Mouse (Mus musculus): ENCODE measurements around the gene Bpifa3. TPM values are rescaled to one million over a fixed set of nuclear protein-coding genes. Genes with fewer than 3 reads are reported as not detected.
"Not testable (repeated sequence)": the region's sequence is repeated elsewhere in the genome, so short reads cannot be mapped to it uniquely, and the experiment has no call there.

Gene Bpifa3
- not detected in 2 replicates for polyA plus RNA-seq (2015; fragmentation: Nextera tagmentation; extraction: Ambion mirVana)

DNA sequence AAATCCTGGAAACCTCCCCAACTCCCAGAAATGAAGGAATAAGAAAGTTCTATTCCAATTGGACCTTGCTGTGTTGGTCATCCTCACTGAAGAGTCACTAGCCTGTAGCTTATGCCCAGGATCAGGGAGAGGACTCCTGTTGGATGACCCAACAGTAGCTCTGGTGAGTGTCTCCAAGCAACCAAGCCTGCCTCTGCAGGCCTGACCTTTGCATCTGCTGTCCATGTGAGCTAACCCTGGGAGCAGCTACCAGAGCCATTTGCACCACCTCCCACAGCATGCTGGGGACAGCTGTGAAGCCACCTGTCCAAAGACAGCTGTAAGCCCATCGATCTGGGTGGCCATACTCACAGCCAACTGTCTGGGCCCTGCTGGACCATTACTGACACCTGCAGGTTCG is at the start of gene Bpifa3:
Bpifa3 (plus strand) TSS at position 217 of the 400 bp plus-strand sequence.
- no peak for DNase-seq (ENCODE audit: low spot score)

DNA sequence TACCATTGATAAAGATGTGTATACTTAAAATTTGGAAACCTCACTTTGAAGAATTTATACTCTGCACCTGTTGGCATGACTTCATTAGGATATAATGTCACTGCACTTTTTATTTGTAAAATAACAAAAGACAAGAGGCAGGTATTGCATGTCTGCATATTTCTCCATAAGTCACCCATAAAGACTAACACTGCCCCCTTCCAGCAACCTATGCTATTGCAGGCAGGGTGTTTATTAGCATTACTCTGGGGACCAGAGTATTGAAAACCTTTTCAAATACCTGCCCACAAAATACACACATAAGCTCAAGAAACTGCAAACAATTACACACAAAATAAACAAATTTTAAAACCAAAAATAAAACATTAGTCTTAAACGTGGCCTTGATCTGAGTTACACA is 32.4 kb upstream of the Bpifa3 start:
- no peak for DNase-seq (ENCODE audit: low spot score)

DNA sequence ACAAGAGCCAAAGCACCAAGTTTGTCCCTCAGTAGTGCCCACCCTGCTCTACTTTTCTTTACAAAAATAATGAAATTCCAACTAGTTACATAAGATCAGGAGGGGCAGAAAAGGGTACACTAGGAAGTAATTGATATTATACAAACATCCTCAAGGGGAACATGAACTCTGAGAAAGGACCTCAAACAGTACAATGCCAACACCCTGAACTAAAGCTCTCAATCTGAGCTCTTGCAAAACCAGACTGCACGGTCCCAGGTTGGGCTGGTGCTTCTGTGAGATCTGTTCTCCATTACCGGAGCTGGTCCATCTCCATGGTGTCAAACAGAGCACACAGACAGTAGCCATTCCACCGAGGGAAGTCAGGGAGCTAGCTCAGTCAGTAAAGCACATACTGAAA is 12.8 kb upstream of the Bpifa3 start:
- DNase-seq (ENCODE audit: low spot score): no peak

DNA sequence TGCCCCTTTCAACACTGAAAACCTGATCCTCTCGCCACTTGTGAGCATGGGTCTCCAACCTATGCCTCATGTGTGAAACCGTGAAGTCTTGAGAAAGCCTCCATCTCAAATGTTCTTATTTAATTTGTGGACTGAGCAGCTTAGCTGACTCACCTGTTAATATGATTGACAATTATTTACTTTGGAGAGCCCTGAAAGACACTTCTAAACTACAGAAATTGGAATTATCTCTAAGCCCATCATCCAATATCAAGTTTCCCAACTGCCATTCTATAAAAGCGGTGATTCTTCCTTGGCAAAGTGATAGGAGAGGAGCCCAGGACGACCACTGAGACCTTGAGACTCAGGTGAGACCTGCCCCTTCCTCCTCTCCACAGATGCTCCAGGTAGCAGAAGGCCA is 12.4 kb downstream of the Bpifa3 start, which contains the start of gene Bpifa1:
Bpifa1 (plus strand) TSS at position 301 of the 400 bp plus-strand sequence.
- DNase-seq (ENCODE audit: low spot score): no peak

DNA sequence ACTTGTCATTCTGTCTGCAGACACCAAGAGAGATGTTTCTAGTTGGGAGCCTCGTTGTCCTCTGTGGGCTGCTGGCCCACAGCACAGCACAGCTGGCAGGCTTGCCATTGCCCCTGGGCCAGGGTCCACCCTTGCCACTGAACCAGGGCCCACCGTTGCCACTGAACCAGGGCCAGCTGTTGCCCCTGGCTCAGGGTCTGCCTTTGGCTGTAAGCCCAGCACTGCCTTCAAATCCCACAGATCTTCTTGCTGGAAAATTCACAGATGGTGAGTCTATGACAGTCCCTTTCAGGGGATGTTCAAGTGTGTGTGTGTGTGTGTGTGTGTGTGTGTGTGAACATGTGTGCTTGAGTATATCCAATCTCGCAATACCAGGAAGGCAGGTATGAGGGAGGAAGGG is 13.6 kb downstream of the Bpifa3 start:
- no peak for DNase-seq (ENCODE audit: low spot score)

DNA sequence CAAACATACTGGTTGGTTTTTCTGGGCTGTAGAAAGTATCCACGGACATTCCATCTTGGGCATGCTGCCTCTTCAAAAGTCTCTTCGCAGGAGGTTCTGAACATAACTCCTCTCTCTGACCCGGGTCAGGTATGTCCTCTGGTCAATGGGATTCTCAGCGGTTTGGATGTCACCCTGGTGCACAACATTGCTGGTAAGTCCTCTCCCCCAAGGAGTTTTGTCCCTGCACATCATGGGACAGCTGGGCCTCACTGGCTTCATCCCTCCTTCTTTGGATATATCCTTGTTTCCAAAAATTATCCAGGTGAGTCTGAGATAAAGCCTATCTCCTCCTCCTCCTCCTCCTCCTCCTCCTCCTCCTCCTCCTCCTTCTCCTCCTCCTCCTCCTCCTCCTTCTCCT is 17.4 kb downstream of the Bpifa3 start:
- DNase-seq (ENCODE audit: low spot score): no peak

DNA sequence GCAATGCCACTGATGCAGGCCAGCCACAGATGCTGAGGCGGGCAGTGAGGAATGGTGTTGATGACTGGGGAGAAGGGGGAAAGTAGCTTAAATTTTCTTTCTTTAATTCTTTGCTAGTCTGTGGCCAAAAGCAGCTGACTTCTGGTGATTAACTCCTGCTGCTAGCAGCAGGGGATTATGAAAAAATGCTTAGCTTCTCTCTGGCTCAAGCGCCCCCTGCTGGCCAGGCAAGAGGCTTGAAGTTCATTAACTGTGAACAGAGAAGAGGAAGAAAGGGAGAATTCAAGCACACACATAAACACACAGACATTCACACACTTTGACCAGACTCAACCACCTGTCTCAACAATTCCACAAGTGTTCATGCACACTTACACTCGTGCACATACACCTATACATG is 28.3 kb downstream of the Bpifa3 start:
- peak; percentile 34 for DNase-seq (ENCODE audit: low spot score)

DNA sequence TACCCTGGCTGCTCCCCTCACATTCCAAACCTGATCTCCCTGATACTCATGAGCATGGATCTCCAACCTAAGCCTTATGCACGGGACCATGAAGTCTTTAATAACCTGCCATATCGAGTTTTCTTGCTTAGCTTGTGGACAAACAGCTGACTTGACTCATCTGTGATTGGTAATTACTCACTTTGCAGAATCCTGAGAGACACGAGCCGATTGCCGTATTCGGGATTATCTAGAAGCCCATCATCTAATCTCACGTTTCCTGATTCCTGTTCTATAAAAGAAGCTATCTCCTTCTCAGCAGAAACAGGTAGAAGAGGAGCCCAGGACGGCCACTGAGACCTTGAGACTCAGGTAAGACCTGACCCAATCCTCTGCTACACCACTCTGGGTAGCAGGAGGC is 32.2 kb downstream of the Bpifa3 start, which contains the start of gene Bpifa5:
Bpifa5 (plus strand) TSS at position 301 of the 400 bp plus-strand sequence.
- no peak for DNase-seq (ENCODE audit: low spot score)

DNA sequence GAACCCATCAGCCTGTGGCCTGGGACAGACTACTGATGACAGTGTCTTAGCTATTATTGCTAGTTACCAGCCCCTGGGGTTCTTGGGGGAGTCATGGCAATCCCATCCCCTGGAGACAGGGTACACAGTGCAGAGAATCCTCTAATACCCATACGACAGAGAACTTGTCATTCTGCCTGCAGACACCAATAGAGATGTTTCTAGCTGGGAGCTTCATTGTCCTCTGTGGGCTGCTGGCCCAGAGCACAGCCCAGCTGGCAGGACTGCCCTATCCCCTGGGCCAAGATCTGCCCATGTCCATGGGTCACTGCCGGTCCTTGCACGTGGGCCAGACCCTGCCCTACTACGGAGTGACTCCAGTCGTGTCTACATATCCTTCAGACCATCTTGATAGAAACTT is 33.2 kb downstream of the Bpifa3 start:
- DNase-seq (ENCODE audit: low spot score): no peak

DNA sequence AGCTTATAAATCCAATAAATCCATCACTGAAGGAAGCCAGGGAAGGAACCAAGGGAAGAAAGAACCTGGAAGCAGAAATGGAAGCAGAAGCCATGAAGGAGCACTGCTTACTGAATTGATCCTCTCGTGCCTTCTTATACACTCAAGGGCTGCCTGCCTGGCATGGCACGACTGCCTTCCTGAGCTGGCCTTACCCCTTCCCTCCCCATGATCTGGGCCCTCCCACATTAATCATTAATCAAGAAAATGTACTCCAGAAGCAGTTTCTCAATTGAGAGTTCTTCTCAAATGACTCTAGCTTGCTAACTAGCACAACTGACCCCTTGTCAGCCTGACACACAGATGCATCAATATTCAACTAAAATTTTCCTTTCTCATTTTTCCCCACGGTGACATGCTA is 39.0 kb downstream of the Bpifa3 start:
- no peak for DNase-seq (ENCODE audit: low spot score)

DNA sequence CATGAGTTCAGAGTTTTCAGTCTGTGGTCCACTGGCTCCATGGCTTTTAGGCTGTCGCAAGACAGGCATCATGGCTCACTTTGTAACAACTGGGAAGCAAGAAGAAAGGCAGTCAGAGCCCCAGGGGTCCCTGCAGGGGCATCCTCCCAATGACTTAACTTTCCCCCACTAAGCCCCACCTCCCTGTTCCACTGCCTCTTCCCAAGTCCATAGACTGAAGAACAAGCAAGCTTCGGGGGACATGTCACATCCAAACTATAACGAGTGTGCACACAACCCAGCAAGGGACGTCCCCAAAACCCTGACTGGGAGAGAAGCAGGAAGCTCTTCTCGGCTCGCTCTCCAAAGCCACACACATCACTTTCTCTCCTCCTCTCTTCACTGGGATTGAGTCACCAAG is 41.5 kb downstream of the Bpifa3 start:
- DNase-seq (ENCODE audit: low spot score): no peak

DNA sequence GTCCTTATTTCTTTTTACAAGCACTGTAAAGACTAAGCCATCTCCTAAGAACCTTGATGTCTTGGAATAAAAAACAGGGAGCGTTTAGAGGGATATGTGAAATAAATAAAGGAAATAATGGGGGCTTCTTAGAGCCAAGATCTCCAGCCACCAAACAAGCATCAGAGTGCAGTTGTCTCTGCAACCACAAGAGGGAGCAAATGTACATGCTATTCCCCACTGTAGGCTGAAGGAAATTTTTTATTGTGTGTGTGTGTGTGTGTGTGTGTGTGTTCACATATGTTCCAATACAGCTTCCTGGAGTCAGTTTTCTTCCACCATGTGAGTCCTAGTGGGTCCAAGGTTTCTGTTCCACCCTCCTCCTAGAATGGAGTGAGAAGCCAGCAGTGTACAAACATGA is 43.2 kb downstream of the Bpifa3 start:
- DNase-seq (ENCODE audit: low spot score): peak; percentile 31

DNA sequence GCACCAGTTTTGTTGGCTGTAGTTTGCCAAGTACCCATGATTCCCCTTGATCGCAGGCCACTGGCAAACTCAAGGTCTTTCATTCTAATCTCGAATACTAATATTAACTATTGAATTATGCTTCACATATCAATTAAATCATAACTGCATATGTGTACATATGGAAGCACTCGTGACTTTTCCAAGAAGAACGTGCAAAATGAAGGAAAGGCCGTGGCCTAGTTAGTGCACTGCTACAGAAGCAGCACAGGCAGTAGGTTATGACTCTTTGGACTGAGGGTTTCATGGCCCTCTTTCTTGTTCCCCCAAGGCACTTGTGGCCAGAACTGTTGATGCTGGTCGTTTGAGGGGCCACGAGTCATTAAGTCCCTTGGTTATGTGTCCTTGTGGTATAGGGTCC is 51.8 kb downstream of the Bpifa3 start:
- DNase-seq (ENCODE audit: low spot score): not testable (repeated sequence)

DNA sequence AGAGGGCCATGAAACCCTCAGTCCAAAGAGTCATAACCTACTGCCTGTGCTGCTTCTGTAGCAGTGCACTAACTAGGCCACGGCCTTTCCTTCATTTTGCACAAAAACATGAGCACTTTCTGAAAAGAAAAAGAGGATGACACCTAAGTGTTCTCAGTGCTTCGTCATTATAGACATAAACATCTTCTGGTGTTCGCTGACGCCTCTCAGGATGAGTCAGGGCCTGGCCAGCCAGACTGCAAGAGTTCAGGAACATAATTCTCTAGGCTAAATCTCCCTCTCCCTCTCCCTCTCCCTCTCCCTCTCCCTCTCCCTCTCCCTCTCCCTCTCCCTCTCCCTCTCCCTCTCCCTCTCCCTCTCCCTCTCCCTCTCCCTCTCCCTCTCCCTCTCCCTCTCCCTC is 52.9 kb downstream of the Bpifa3 start:
- not testable (repeated sequence) for DNase-seq (ENCODE audit: low spot score)

DNA sequence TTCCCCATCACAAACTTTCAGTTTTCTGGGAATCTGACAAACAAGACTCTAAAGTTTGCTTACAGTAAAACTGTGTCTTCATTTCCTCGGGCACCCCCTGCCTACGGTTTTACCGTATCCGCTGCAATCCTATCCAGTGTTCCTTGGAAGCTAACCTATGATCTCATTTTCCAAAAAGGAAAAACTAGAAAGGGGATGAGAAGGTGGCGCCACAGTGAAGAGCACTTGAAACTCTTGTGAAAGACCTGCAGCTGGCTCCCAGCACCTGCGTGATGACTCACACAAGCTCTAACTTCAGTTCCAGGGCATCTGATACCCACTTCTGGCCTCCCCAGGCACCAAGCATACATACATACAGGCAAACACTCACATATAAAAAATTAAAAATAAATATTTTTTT is 55.2 kb downstream of the Bpifa3 start:
- DNase-seq (ENCODE audit: low spot score): no peak

DNA sequence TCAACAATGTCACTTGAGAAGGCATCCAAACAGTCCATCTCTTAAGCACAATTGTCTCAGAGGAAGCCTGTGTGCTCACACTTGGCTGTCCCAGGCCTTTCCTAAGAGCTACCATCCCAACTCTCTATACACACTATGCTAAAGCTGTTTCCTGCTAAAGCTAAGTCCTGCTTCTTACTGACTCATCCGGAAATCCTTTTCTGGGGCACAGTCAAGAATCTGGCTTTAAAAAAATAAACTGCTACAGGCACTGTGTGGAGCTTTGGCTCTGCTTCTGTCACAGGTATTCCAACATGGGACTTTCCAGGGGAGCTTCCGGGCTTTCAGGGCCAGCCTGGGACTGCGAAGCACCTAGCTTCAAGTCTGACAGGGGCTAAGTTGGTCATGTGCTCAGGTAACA is 55.6 kb downstream of the Bpifa3 start:
- DNase-seq (ENCODE audit: low spot score): no peak

DNA sequence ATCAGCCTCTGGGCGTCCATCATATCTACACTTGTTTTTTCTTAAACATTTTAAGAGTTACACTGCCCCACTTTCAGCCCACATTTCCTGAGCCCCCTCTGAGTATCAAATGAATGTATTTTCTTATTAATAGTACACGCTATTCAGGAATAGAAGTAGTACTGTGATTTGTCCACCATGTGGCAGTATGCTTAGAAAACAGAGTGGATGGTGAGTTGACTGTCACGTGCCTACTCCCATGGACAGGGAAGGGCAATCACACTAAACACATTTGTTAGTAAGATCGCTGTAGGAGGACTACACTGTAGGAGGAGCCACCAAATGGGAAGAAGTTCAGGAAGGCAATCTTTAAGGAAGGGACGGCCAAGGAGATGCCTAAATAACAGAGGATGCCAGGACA is 57.3 kb downstream of the Bpifa3 start:
- DNase-seq (ENCODE audit: low spot score): no peak

Other genes with a start within 250 kb of the Bpifa3 start
- gene Bpifb6, start 229.9 kb upstream of the Bpifa3 start, polyA plus RNA-seq (2015; fragmentation: Nextera tagmentation; extraction: Ambion mirVana): 0.14 TPM in 1 of 2 replicates, not detected in the other
- gene Bpifb3, start 212.1 kb upstream of the Bpifa3 start, polyA plus RNA-seq (2015; fragmentation: Nextera tagmentation; extraction: Ambion mirVana): 0.44 and 0.51 TPM in 2 replicates
- 0.10 and 0.19 TPM in 2 replicates for gene Bpifb4, start 192.1 kb upstream of the Bpifa3 start, polyA plus RNA-seq (2015; fragmentation: Nextera tagmentation; extraction: Ambion mirVana)
- 0.10 and 0.17 TPM in 2 replicates for gene Bpifa6, start 155.4 kb upstream of the Bpifa3 start, polyA plus RNA-seq (2015; fragmentation: Nextera tagmentation; extraction: Ambion mirVana)
- 0.18 and 0.22 TPM in 2 replicates for gene Bpifa2, start 122.1 kb upstream of the Bpifa3 start, polyA plus RNA-seq (2015; fragmentation: Nextera tagmentation; extraction: Ambion mirVana)
- gene Bpifa1, start 12.5 kb downstream of the Bpifa3 start, polyA plus RNA-seq (2015; fragmentation: Nextera tagmentation; extraction: Ambion mirVana): 185 and 212 TPM in 2 replicates
- gene Bpifa5, start 32.3 kb downstream of the Bpifa3 start, polyA plus RNA-seq (2015; fragmentation: Nextera tagmentation; extraction: Ambion mirVana): 0.46 and 0.54 TPM in 2 replicates
- gene Bpifb1, start 60.5 kb downstream of the Bpifa3 start, polyA plus RNA-seq (2015; fragmentation: Nextera tagmentation; extraction: Ambion mirVana): 1.2 and 1.5 TPM in 2 replicates
- 0.24 and 0.35 TPM in 2 replicates for gene Bpifb5, start 93.4 kb downstream of the Bpifa3 start, polyA plus RNA-seq (2015; fragmentation: Nextera tagmentation; extraction: Ambion mirVana)
- gene Bpifb9a, start 127.5 kb downstream of the Bpifa3 start, polyA plus RNA-seq (2015; fragmentation: Nextera tagmentation; extraction: Ambion mirVana): 0.18 and 0.28 TPM in 2 replicates
- 0.31 and 0.42 TPM in 2 replicates for gene Bpifb9b, start 176.9 kb downstream of the Bpifa3 start, polyA plus RNA-seq (2015; fragmentation: Nextera tagmentation; extraction: Ambion mirVana)
- gene Cdk5rap1, start 242.7 kb downstream of the Bpifa3 start, polyA plus RNA-seq (2015; fragmentation: Nextera tagmentation; extraction: Ambion mirVana): 36.8 and 56.8 TPM in 2 replicates